Mouse (Mus musculus) midbrain, embryonic 15.5 days (tissue): Measurements from ENCODE around the gene Wbp1. TPM values are rescaled to one million over a fixed set of nuclear protein-coding genes. Genes with fewer than 3 reads are reported as not detected.
"Not testable (repeated sequence)": the region's sequence is repeated elsewhere in the genome, so short reads cannot be mapped to it uniquely, and the experiment has no call there.

ENCODE experiments used
- ATAC-seq: fragments of 200-750 bp; cut with Nextera tagmentation; replicated peaks from 2 replicates; pipeline ENCODE4 v1.8.0; 2017; ENCODE audit warnings: moderate TSS enrichment
- H3K27ac ChIP-seq: fragments of 300-500 bp; sonication (generic); 2 replicates; pipeline ENCODE4 v1.5.1; 2015; ENCODE audit warnings: mild to moderate bottlenecking, inconsistent platforms
- H3K27me3 ChIP-seq: fragments of 300-500 bp; sonication (generic); replicated peaks from 2 replicates; pipeline ENCODE4 v1.6.1; 2015; ENCODE audit warnings: inconsistent platforms
- H3K36me3 ChIP-seq: fragments of 300-500 bp; sonication (generic); replicated peaks from 2 replicates; pipeline ENCODE4 v1.6.1; 2015; ENCODE audit warnings: inconsistent platforms
- H3K4me1 ChIP-seq: fragments of 300-500 bp; sonication (generic); 2 replicates; pipeline ENCODE4 v1.6.1; 2015; ENCODE audit warnings: inconsistent platforms
- H3K4me2 ChIP-seq: fragments of 300-500 bp; sonication (generic); 2 replicates; pipeline ENCODE4 v1.6.1; 2015; ENCODE audit warnings: inconsistent platforms, mild to moderate bottlenecking, moderate library complexity
- H3K4me3 ChIP-seq: fragments of 300-500 bp; sonication (generic); 2 replicates; pipeline ENCODE4 v1.5.1; 2015; ENCODE audit warnings: mild to moderate bottlenecking, inconsistent platforms
- H3K9ac ChIP-seq: fragments of 300-500 bp; sonication (generic); 2 replicates; pipeline ENCODE4 v1.6.1; 2015; ENCODE audit warnings: mild to moderate bottlenecking, inconsistent platforms
- H3K9me3 ChIP-seq: fragments of 300-500 bp; sonication (generic); 2 replicates; pipeline ENCODE4 v1.6.1; 2016; ENCODE audit warnings: inconsistent platforms
- WGBS: fragments of 180-500 bp; shearing (Covaris S2); methylation state at CpG from one replicate; pipeline ENCODE4 v1.1.7; 2015; ENCODE audit warnings: mixed read lengths; 5-methylcytosine and 5-hydroxymethylcytosine counted together
- polyA plus RNA-seq: library from polyadenylated mRNA; unstranded; fragments of >200 nt; fragmentation: Nextera tagmentation; extraction: Ambion mirVana; gene quantifications from 2 replicates; pipeline ENCODE4 v1.2.1, GENCODE M21; 2015

Gene Wbp1
- polyA plus RNA-seq, result 176 and 196 TPM in 2 replicates

DNA sequence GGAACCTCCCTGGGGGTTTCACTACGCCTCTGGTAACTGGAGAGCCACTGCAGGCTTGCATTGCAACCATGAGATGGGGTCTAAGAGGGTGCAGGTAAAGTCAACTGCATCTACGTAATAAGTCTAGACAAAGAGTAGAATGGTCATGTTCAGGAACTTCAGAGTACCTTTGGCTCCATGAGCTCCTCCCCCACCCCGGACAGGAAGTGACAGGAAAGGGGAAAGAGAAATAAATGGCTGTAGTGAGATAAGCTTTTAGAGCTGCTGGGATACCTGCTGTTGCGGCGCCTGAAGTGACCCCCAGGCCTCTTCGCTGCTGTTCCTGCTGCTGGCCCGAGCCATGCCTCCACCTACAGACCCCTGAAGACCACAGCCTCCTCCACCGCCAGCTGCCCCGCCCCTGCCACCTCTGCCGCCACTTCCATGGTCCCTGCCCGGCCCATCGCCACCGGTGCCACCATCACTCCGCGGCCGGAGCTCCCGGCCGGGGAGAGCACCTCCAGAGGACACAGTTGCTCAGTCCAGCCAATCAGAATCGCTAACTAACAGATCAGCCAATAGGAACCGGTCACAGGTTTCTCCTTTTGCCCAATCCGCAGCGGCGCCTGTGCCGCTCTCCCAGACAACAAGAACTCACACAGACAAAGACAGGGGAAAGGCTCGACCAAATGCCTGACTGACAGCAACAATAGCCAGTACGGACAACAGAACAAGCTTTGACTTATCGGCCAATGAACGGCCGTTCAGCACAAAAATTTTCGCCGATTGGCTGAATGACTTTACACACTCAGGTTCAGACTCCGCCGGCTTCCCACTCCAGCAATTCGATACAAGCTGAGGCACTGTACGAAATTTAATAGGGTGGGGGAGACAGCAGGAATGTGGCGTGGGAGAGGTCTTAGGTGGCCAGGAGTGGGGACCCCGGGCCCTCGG is at the start of gene Wbp1:
Gene Wbp1 (minus strand): TSS at position 630 of the 933 bp plus-strand sequence.
- Histone ChIP-seq H3K4me2 (peak within 1 kb of the TSS; percentile 94), H3K27me3 (no peaks in the 10 kb centered on the region), H3K9me3 (no peaks in the 10 kb centered on the region), H3K36me3 (peaks cover 6% of the 10 kb centered on the region; the same call in 1 of the 2 replicates), H3K9ac (peak within 1 kb of the TSS; percentile 78), H3K27ac (peak within 1 kb of the TSS; percentile 93), H3K4me1 (peaks cover 71% of the 10 kb centered on the region), H3K4me3 (peak within 1 kb of the TSS; percentile 63)
- ATAC-seq, result peak; percentile 95
- under 1% methylated on average over 38 of the region's 38 CpGs for WGBS

DNA sequence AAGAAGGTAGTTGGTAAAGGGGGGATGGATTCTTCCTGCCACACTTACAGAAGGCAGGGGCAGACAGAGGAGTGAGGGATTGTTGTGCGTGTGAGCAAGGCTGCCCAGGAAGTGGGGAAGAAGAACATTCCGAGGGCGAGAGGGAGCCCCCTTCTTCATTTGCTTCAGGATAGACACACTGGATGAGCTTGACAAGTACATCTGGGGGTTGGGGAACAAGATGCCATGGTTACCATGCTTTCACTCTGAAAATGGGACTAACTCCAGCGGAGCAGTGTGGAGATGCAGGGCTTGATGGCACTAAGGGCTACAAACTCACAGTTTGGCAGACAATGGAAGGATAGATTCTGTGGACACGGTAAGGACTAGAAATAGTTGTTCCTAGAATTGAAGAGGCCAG is 49.7 kb upstream of the Wbp1 start:
- ATAC-seq, result no peak
- Histone ChIP-seq H3K9me3 (no peaks in the 10 kb centered on the region), H3K9ac (peak overlapping the region; percentile 8; the same call in 1 of the 2 replicates), H3K4me2 (peak overlapping the region; percentile 44), H3K27ac (0 out of 2 replicates have a peak overlapping the region, but pooled peaks have one; percentile 71), H3K4me1 (peaks cover 65% of the 10 kb centered on the region), H3K36me3 (no peaks in the 10 kb centered on the region), H3K27me3 (no peaks in the 10 kb centered on the region), H3K4me3 (peak overlapping the region; percentile 41)
- 75% methylated on average over 5 of the region's 5 CpGs for WGBS

DNA sequence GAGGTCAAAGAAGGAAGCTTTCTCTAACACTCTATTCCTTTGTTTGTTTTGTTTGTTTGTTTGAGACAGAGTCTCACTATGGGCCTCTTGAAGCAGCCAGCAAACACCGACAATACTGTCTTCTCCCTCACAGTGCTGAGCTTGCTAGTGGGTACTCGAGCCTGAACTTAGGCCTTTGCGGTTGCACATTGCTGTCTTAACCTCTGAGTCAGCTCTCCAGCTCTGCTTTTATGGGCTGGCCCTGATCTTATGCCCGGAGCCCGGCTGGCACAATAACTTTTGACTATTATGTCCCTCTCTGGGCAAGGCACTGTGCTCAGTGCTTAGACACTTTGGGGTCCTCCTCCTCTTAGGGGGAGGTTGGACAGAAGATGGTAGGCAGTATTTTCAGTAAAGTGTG is 48.5 kb upstream of the Wbp1 start:
- H3K27me3 ChIP-seq, result no peaks in the 10 kb centered on the region
- H3K9me3 ChIP-seq, result no peaks in the 10 kb centered on the region
- H3K36me3 ChIP-seq, result no peaks in the 10 kb centered on the region
- no peak overlapping the region for H3K4me3 ChIP-seq
- H3K4me2 ChIP-seq, result no peak overlapping the region
- peaks cover 69% of the 10 kb centered on the region for H3K4me1 ChIP-seq
- 81% methylated on average over 5 of the region's 5 CpGs for WGBS
- no peak for ATAC-seq
- H3K9ac ChIP-seq, result no peak overlapping the region; the same call in 1 of the 2 replicates
- no peak overlapping the region for H3K27ac ChIP-seq

DNA sequence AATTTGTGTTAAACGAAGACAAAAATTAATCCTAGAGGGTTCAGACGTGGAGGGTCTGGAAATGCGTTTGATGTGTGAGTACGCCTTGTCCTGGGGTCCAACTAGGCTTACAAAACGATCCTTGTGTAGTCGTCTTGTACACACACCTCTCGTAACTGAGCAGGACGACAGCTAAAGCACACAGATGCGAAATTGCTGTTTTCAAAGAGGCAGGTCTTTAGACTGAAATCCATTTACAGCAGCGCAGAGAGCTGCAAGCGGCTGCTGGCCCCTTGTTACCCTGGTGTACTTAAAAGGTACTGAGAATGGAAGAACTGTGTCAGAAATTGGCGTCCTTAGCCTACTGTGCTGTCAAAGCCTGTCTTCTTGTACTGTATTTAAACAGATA is 44.9 kb upstream of the Wbp1 start:
- ATAC-seq, result peak; percentile 51
- Histone ChIP-seq H3K36me3 (no peaks in the 10 kb centered on the region), H3K27ac (peak overlapping the region; percentile 94), H3K4me1 (peaks cover 67% of the 10 kb centered on the region), H3K9ac (peak overlapping the region; percentile 82), H3K9me3 (no peaks in the 10 kb centered on the region), H3K4me2 (peak overlapping the region; percentile 84), H3K4me3 (peak overlapping the region; percentile 65), H3K27me3 (peaks cover 18% of the 10 kb centered on the region)
- WGBS, result under 1% methylated on average over 12 of the region's 12 CpGs

DNA sequence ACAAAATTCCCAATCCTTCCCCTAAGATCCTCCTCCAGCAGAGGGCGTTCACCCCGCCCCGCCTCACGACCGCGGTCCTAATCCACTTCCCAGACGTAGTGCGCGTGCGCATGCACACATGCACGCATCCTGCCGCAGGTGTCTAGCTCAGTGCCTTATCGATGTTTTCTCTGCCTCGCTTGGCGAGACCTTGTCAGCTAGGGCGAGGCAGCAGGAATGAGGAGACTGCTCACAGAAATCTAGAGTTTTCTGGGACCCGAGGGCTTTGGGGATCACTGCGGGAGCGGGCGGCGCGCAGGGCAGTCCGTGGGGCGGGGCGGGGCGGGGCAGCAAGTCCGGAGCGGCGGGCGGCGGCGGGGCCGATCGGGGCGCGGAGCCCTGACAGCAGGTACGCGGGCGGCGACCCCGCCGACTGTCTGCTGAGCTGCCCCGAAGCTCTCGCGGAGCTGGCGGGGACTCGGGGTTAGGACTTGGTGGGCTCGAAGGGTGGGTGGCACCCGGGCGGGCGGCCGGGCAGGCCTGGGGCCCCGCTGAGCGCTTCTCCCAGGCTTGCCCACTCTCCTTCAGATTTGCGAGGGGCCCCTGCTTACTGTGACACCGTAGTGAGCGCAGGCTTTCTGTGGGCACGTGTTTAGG is 44.4 kb upstream of the Wbp1 start, which contains the start of gene Dctn1:
Gene Dctn1 (plus strand): TSS at position 314 of the 636 bp plus-strand sequence.
- peaks cover 23% of the 10 kb centered on the region for H3K27me3 ChIP-seq
- H3K4me2 ChIP-seq, result peak within 1 kb of the TSS; percentile 84
- H3K4me3 ChIP-seq, result peak within 1 kb of the TSS; percentile 65
- H3K4me1 ChIP-seq, result peaks cover 62% of the 10 kb centered on the region
- H3K9ac ChIP-seq, result peak within 1 kb of the TSS; percentile 82
- under 1% methylated on average over 57 of the region's 58 CpGs for WGBS
- ATAC-seq, result peak; percentile 84
- no peaks in the 10 kb centered on the region for H3K36me3 ChIP-seq
- H3K27ac ChIP-seq, result peak within 1 kb of the TSS; percentile 94
- H3K9me3 ChIP-seq, result no peaks in the 10 kb centered on the region

DNA sequence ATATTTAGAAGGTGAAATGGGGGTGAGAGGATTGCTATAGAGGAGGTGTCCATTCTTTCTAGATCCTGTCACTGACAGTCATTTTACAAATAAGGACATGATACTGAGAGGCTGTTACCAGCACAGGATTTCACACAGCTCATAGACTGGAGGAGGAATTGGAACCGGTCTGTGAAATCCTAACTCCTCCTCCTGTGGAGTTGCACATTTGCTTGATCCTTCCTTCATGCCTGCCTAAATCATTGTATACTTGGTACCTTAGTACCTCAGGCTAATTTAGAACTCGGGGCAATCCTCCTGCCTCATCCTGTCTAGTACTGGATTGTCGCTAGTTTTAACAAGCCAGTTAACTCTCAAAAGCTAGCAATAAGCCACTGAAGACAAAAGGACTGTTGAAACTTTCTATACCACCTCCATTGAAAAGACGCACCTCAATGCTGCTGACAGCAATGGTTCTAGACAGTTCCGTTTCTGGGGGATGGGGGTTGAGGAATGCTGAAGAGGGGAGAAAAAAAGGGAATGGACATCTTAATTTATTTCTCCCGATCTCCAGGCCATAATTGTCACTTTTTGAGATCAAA is 43.8 kb upstream of the Wbp1 start:
- 3% methylated on average over 6 of the region's 6 CpGs for WGBS
- peak overlapping the region; percentile 82 for H3K9ac ChIP-seq
- H3K27me3 ChIP-seq, result peaks cover 29% of the 10 kb centered on the region
- no peaks in the 10 kb centered on the region for H3K36me3 ChIP-seq
- peak overlapping the region; percentile 94 for H3K27ac ChIP-seq
- H3K9me3 ChIP-seq, result no peaks in the 10 kb centered on the region
- peaks cover 56% of the 10 kb centered on the region for H3K4me1 ChIP-seq
- peak; percentile 53 for ATAC-seq
- H3K4me3 ChIP-seq, result peak overlapping the region; percentile 65
- peak overlapping the region; percentile 84 for H3K4me2 ChIP-seq

DNA sequence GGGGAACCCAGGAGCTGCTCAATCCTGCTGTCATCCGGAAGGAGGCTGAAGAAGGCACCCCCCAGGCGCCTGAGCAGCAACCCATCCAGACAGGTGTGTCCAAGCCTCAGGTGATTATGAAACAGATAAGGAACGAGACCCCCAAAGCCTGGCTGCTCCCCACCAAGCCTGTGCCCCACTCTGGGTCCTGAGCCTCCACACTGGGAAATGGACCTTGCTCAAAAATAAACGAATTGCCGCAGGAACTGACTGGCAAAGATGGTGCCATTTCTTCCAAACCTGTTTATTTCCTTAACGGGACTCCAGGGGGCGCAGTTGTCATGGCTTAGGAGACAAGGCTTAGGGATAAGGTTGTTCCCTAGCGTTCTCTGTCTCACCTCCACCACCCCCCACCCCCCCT is 41.3 kb upstream of the Wbp1 start:
- Histone ChIP-seq H3K27ac (no peak overlapping the region), H3K4me2 (peak overlapping the region; percentile 44), H3K9ac (no peak overlapping the region), H3K9me3 (no peaks in the 10 kb centered on the region), H3K27me3 (peaks cover 32% of the 10 kb centered on the region), H3K4me1 (peaks cover 38% of the 10 kb centered on the region), H3K4me3 (peak overlapping the region; percentile 25), H3K36me3 (no peaks in the 10 kb centered on the region)
- 2% methylated on average over 8 of the region's 8 CpGs for WGBS
- ATAC-seq, result no peak

DNA sequence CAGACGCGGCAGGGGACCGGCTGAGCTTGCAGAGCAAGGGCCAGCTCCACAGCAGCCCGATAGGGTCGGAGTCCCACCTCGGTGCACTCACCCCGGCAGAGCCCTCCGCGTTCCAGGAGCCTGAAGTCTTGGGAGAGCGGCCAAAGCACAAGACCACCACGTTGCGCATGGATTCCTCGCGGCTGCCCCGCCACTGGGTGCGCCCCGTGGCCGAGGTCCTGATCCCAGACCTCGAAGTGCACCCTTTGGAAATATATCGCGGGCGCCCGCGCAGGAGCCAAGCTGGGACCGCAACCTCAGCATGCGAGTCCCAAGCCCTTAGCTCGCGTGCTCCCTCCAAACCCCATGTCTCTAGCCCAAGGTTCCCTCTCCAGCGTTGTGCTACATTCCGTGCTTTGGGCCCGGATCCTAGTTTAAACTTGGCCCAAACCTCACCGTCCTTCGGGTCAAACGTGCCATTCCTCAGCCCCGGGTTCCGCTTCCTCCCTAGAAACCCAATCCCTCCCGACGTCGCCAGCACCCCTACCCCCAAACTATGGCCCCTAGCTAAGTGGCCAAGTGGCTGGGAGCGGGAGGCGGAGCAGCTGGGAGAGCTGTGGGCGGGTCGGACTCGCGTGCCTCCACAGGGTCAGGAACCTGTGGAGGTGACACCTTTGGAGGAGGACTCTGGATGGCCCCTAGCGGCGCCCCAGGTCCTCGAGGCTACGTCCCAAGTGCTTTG is 40.7 kb upstream of the Wbp1 start:
- WGBS, result 1% methylated on average over 49 of the region's 49 CpGs
- Histone ChIP-seq H3K9ac (peak overlapping the region; percentile 2; the same call in 1 of the 2 replicates), H3K9me3 (no peaks in the 10 kb centered on the region), H3K4me2 (peak overlapping the region; percentile 44), H3K4me3 (peak overlapping the region; percentile 25), H3K27ac (no peak overlapping the region), H3K36me3 (no peaks in the 10 kb centered on the region), H3K4me1 (peaks cover 32% of the 10 kb centered on the region), H3K27me3 (peaks cover 32% of the 10 kb centered on the region)
- no peak for ATAC-seq

DNA sequence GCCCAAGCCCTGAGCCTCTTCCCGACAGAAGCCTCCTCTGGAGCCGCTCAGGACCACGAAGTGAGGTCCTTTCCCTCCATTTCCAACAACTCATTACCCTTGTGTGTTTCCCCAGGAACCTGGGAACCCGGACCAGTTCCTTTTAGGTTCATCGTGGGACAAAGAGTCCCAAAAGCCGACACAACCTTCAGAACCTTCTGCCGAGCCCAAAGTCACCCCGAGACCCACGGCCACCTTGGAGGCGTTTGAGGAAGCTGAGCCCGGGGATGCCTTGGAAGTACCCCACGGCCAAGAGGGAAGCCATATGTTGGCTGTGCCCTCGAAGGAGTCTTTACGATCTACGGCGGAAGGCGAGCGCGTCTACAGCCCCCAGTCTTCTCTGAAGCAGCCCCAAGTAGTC is 40.1 kb upstream of the Wbp1 start:
- Histone ChIP-seq H3K36me3 (no peaks in the 10 kb centered on the region), H3K4me1 (peaks cover 31% of the 10 kb centered on the region), H3K27ac (no peak overlapping the region), H3K4me2 (peak overlapping the region; percentile 44), H3K9me3 (no peaks in the 10 kb centered on the region), H3K27me3 (peaks cover 32% of the 10 kb centered on the region), H3K4me3 (peak overlapping the region; percentile 25), H3K9ac (0 out of 2 replicates have a peak overlapping the region, but pooled peaks have one; percentile 2)
- no peak for ATAC-seq
- WGBS, result 8% methylated on average over 19 of the region's 19 CpGs

DNA sequence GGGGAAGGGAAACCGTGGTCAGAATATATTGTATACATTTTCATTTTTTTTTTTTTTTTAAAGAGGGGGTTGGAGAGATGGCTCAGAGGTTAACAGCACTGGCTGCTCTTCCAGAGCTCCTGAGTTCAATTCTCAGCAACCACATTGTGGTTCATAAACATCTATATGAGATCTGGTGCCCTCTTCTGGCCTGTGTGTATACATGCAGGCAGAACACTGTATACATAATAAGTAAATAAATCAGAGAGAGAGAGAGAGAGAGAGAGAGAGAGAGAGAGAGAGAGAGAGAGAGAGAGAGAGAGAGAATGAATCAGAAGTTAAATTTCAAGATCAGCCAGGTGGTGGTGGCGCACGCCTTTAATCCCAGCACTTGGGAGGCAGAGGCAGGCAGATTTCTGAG is 38.1 kb upstream of the Wbp1 start:
- peaks cover 34% of the 10 kb centered on the region for H3K4me1 ChIP-seq
- 40% methylated on average over 3 of the region's 3 CpGs for WGBS
- H3K9ac ChIP-seq, H3K27ac ChIP-seq, H3K4me3 ChIP-seq, ATAC-seq, H3K9me3 ChIP-seq, H3K36me3 ChIP-seq, H3K4me2 ChIP-seq: not testable (repeated sequence)
- peaks cover 32% of the 10 kb centered on the region for H3K27me3 ChIP-seq

DNA sequence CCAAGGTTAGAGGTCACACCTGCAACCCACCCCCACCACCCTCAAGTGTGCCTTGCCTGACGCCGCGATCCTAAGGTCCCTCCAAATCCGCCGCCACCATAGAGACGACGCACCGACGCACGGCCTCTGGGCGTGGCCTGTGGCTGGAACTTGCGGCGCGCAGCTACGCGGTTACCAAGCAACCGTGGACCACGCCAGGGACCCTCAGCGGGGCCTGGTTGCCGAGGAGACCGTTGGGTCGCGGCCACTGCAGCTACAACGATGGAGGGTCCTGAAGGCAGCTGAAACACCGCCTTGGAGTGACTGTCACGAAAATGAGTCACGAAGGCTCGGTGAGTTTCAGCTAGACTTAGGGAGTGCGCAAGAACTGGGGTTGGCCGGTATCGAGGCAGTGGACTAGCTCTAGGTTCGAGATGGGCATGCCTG is 34.9 kb upstream of the Wbp1 start, which contains the start of the genes Wdr54 and 1700003E16Rik:
Gene Wdr54 (minus strand): TSS at position 139 of the 426 bp plus-strand sequence.
Gene 1700003E16Rik (plus strand): TSS at position 146 of the 426 bp plus-strand sequence.
- Histone ChIP-seq H3K36me3 (no peaks in the 10 kb centered on the region; the same call in 1 of the 2 replicates), H3K27ac (peak within 1 kb of the TSS; percentile 46; the same call in 1 of the 2 replicates), H3K9me3 (no peaks in the 10 kb centered on the region), H3K27me3 (peaks cover 15% of the 10 kb centered on the region), H3K4me1 (peaks cover 24% of the 10 kb centered on the region), H3K4me2 (peak within 1 kb of the TSS; percentile 66), H3K9ac (peak within 1 kb of the TSS; percentile 43), H3K4me3 (peak within 1 kb of the TSS; percentile 59)
- peak; percentile 94 for ATAC-seq
- WGBS, result under 1% methylated on average over 32 of the region's 32 CpGs
